Mouse (Mus musculus) megakaryocyte, embryonic 14.5 days (primary cell): ENCODE measurements around the gene Fam193b. TPM values are rescaled to one million over a fixed set of nuclear protein-coding genes. Genes with fewer than 3 reads are reported as not detected.

Source experiments
- H3K27me3 ChIP-seq: replicated peaks from 2 replicates; pipeline ENCODE3; 2012; ENCODE audit warnings: inconsistent platforms
- H3K36me3 ChIP-seq: replicated peaks from 2 replicates; pipeline ENCODE3; 2012; ENCODE audit warnings: low read length, inconsistent platforms, mixed read lengths
- H3K4me1 ChIP-seq: 2 replicates; pipeline ENCODE4 v1.6.1; 2012; ENCODE audit warnings: inconsistent platforms
- H3K4me3 ChIP-seq: replicated peaks from 2 replicates; pipeline ENCODE3; 2012; ENCODE audit warnings: moderate library complexity, mild to moderate bottlenecking, inconsistent platforms
- H3K9me3 ChIP-seq: 2 replicates; pipeline ENCODE4 v1.6.1; 2012; ENCODE audit warnings: inconsistent platforms
- FLI1 ChIP-seq: IDR thresholded peaks from 2 replicates; pipeline ENCODE4 v1.6.1; 2012; ENCODE audit warnings: low read length, inconsistent platforms, mixed read lengths
- GATA1 ChIP-seq: IDR thresholded peaks from 3 replicates; pipeline ENCODE4 v1.6.1; 2012; ENCODE audit warnings: mixed read lengths, low read length, inconsistent platforms, borderline replicate concordance
- polyA plus RNA-seq: library from polyadenylated mRNA; stranded (reverse); fragments of >175 nt; gene quantifications from 2 replicates; pipeline ENCODE4 v1.2.3, GENCODE M21; 2012; ENCODE audit warnings: low replicate concordance; ENCODE audit not compliant: insufficient read depth

Gene Fam193b
- polyA plus RNA-seq, 1 experiment: 64.4 TPM

DNA sequence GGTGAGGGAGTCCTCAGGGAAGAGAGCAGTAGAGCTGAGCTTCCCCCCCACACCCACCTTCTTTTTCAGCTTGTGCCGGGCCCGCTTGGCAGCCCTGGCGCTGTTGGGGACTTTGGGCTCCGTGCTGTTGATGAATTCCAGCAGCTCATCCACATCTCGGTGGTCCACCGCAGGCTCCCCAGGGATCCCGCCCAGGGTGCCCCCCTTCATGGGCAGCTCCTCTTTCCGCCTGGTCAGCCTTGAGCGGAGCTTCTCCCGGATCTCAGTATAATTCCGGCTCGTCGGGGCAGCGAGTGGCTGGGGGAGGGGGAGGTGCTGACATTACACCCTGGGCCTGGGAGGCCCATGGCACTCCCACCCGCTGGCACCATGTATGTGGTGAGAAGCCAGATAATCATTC is 21.9 kb downstream of the Fam193b start:
- TF ChIP-seq FLI1: no peak
- TF ChIP-seq GATA1: no peak
- H3K36me3 ChIP-seq: peaks cover 100% of the 10 kb centered on the region
- no peaks in the 10 kb centered on the region for H3K27me3 ChIP-seq
- H3K4me3 ChIP-seq: no peak overlapping the region
- H3K9me3 ChIP-seq: no peaks in the 10 kb centered on the region
- peaks cover 20% of the 10 kb centered on the region for H3K4me1 ChIP-seq

DNA sequence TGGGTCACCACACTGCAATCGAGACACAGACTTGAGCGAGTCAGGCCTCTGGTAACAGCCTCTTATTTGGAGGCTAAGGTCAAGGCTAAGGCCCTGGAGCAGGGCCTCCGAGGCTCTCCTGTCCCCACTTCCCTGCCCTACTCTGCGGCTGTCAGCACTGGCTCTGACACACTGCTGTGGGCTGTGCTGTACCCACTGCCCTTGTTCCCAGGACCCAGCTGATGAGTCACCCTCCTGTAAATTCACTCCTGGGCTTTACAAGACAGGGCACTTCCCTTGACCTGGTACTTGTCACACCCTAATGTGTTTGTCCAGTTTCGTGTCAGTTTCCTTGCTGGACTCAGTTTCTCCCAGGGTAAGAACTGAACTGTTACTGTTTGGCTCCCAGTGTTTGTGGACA is 22.5 kb downstream of the Fam193b start:
- Histone ChIP-seq H3K27me3 (no peaks in the 10 kb centered on the region), H3K4me1 (peaks cover 22% of the 10 kb centered on the region), H3K4me3 (no peak overlapping the region), H3K9me3 (no peaks in the 10 kb centered on the region), H3K36me3 (peaks cover 100% of the 10 kb centered on the region)
- TF ChIP-seq FLI1 (no peak), GATA1 (no peak)

DNA sequence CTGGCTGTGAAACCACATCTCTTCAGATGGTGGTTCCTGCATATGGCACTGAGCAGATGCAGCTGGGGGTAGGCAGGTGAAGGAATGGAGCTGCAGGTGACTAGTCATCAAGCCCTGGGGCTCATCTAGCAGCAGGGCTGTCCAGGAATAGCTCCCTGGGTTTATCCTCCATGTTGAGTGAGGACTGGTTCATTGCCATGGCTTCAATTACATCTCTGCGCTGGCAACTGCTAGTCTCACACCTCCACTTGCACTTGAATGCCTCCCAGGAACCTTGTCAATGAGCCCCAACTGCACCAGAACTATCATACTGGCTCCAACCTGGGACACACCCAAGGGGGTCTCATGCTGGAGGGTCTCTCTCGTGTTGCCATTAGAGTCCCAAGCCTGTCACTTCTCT is 23.0 kb downstream of the Fam193b start:
- Histone ChIP-seq H3K27me3 (no peaks in the 10 kb centered on the region), H3K4me1 (peaks cover 22% of the 10 kb centered on the region), H3K4me3 (no peak overlapping the region), H3K36me3 (peaks cover 100% of the 10 kb centered on the region), H3K9me3 (no peaks in the 10 kb centered on the region)
- TF ChIP-seq GATA1 (no peak), FLI1 (no peak)

DNA sequence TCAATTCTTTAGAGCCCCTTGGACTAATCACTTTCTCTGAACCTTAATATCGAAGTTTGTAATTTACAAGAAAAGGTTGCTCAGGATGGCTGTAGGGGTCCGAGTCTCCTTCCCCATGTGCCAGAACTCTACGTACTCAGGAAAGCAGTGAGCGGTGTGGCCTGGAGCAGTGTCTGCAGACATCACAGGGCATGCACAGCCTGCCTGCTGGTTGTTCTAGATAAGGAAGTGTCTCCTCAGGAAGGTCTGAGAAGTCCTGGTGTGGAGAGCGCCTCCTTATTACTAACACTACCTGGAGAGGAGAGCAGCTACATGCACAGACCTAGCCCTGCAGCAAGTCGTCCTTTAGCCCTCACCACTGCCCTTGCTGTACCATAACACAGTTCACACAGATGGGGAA is 26.1 kb downstream of the Fam193b start:
- peak overlapping the region; percentile 29 for H3K4me3 ChIP-seq
- H3K4me1 ChIP-seq: peaks cover 18% of the 10 kb centered on the region
- peaks cover 100% of the 10 kb centered on the region for H3K36me3 ChIP-seq
- H3K27me3 ChIP-seq: no peaks in the 10 kb centered on the region
- no peaks in the 10 kb centered on the region for H3K9me3 ChIP-seq
- TF ChIP-seq FLI1: no peak
- no peak for TF ChIP-seq GATA1

DNA sequence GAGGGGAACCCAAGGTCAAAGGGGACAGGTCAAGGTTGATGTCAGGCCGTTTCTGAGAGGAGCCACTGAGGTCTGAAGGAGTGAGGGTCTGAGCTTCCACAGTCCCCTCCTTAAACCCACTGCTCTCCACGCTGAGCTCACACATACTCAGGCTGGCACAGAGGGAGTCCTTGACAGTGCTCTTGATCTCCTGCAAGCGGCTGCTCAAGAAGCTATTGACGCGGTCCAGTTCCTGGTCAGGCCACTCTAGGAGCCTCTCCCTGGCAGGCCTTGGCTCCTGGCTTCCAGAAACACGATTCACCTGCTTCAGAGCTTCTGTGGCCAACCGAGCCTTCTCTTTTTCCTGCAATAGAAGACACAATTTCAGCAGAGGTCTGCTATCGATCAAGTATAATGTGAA is 27.5 kb downstream of the Fam193b start:
- H3K9me3 ChIP-seq: no peaks in the 10 kb centered on the region
- H3K4me3 ChIP-seq: no peak overlapping the region
- H3K27me3 ChIP-seq: no peaks in the 10 kb centered on the region
- peaks cover 22% of the 10 kb centered on the region for H3K4me1 ChIP-seq
- no peak for TF ChIP-seq FLI1
- no peak for TF ChIP-seq GATA1
- peaks cover 100% of the 10 kb centered on the region for H3K36me3 ChIP-seq

DNA sequence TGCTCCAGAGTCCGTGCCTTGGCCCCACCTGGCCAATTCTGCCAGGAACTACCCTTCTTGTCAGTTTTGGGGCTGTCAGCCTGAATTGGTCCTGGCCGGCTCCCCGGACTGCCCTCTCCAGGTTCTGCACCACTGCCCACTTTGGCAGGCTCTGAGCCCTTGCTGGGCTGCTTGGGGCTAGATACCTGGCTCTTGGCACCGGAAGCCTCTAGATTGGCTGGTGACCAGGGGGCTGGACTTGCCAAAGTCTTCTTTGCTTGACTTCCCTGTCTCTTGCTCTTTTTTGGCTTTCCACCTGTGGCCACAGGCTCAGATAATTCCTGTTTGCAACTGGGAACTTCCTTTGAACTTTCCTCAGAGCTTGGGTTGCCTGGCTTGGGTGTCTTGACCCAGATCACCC is 28.0 kb downstream of the Fam193b start:
- Histone ChIP-seq H3K4me1 (peaks cover 22% of the 10 kb centered on the region), H3K9me3 (no peaks in the 10 kb centered on the region), H3K27me3 (no peaks in the 10 kb centered on the region), H3K36me3 (peaks cover 100% of the 10 kb centered on the region), H3K4me3 (no peak overlapping the region)
- TF ChIP-seq GATA1 (no peak), FLI1 (no peak)

DNA sequence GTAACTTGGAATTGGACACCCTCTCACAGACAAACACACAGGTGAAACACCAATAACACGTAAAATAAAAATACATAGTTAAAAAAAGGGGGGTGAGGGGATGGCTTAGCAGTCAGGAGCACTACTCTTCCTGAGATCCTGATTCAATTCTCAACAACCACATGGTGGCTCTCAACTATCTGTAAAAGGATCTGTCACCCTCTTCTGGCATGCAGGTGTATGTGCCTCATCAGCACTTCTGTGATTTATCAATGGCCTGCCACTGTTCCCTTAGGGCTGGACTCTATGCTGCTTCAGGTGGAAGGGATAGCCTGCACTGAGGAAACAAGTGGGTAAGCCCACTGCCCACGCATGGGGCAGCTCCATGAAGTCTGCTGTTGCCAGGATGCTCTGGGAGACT is 30.0 kb downstream of the Fam193b start:
- H3K36me3 ChIP-seq: peaks cover 87% of the 10 kb centered on the region
- H3K4me1 ChIP-seq: peaks cover 31% of the 10 kb centered on the region
- H3K27me3 ChIP-seq: no peaks in the 10 kb centered on the region
- no peak overlapping the region for H3K4me3 ChIP-seq
- TF ChIP-seq FLI1 (no peak), GATA1 (no peak)
- H3K9me3 ChIP-seq: no peaks in the 10 kb centered on the region

DNA sequence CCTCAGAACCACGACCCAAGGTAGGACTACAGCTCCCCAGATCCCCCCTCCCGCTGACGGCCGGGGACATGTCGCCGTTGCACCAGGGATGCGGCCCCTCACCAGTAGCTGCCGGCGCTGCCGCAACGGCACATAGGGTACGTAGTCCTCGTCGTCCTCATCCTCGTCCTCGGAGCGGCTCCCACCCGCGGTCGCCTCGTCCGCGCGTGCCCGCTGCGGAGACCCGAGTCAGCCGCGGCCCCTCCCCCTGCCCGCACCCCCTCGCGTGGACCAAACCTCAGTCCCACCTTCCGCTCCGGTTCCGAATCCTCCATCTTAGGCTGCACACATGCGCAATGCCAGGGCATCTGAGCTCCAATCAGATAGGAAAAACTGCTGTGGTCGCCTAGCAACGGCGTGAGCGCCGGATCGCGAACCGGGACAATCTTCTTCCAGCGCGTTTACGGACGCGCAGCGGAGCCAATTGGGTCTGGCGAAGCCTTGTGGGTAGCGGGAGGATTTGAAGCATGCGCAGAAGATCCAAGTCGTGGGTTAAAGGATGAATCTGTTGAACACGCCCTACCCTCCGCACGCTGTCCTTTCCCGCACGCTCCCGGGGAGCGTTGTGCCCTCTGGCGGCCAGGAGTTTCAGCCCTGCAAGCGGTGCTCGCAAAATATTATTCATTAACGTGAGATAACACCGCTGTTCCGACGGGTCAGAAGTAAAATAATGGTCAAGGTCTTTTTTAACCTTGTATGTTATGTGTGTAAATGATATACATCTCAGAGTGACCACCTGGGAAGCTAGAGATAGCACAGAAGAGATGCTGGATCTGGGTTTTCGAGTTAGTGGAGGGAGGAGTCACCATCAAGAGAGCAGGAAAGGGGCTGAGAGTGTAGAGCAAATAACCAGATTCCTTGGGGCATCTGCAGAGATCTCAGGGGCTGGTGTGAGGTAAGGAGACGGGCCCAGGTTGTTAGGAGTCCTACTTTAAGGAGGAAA is 34.4 kb downstream of the Fam193b start, which contains the start of gene Ddx41:
Ddx41 (minus strand) TSS at position 465 of the 982 bp plus-strand sequence.
- H3K27me3 ChIP-seq: no peaks in the 10 kb centered on the region
- peaks cover 39% of the 10 kb centered on the region for H3K4me1 ChIP-seq
- peak within 1 kb of the TSS; percentile 98 for H3K4me3 ChIP-seq
- TF ChIP-seq GATA1: peak; percentile 95
- no peak for TF ChIP-seq FLI1
- peaks cover 84% of the 10 kb centered on the region for H3K36me3 ChIP-seq
- no peaks in the 10 kb centered on the region for H3K9me3 ChIP-seq

DNA sequence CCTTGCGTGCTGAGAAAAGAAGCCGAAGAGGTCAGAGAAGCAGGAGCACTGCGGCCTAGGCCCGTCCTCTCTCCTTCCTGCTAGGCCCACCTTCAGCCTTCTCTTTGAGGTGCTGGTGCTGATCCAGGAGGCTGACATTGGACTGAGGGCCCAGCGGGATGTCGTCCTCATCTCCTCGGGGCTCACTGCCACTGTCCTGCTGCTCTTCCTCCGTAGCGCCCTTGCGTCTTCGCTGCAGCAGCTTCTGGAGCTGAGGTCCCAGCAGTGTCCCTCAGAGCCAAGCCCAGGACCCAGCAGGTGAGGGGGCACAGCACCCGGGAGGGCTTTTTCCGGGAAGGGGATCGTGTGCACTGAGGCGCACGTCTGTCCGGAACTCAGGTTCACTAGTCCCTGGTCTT is 35.1 kb downstream of the Fam193b start:
- Histone ChIP-seq H3K36me3 (peaks cover 83% of the 10 kb centered on the region), H3K27me3 (no peaks in the 10 kb centered on the region), H3K4me1 (peaks cover 46% of the 10 kb centered on the region), H3K9me3 (no peaks in the 10 kb centered on the region), H3K4me3 (peak overlapping the region; percentile 98)
- TF ChIP-seq FLI1 (no peak), GATA1 (no peak)

DNA sequence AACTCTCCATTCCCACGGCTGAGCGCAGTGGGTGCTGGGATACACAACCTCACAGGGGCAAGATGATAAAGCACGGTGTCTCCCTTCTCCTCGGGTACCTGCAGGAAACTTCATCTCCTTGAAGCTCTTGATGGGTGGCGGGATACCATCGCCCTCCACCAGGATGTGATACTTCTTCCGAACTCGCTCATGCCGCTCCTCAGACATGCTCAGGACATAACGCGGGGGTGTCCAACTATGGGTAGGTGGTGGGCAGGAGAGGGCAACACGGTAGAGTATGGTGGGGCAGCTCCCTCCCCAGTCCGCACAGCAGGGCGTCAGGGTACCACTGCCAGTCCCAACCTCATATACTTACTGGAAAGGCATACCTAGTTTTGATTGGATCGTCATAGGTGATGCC is 35.7 kb downstream of the Fam193b start:
- Histone ChIP-seq H3K4me1 (peaks cover 52% of the 10 kb centered on the region), H3K36me3 (peaks cover 83% of the 10 kb centered on the region), H3K9me3 (no peaks in the 10 kb centered on the region), H3K4me3 (peak overlapping the region; percentile 98), H3K27me3 (no peaks in the 10 kb centered on the region)
- no peak for TF ChIP-seq GATA1
- no peak for TF ChIP-seq FLI1
